Mouse (Mus musculus) liver, embryonic 14.5 days (tissue): Measurements from ENCODE around the gene Mrgprb2.

Experiments used
- CTCF ChIP-seq: IDR thresholded peaks from 2 replicates; pipeline ENCODE4 v1.5.1; 2016; ENCODE audit warnings: antibody characterized with exemption, low read depth, control low read depth
- EP300 ChIP-seq: IDR thresholded peaks from 2 replicates; pipeline ENCODE4 v1.6.1; 2016; ENCODE audit warnings: antibody characterized with exemption, low read depth

- TF ChIP-seq CTCF, result no peak
- no peak for TF ChIP-seq EP300
Observed at GRCm38 (mm10) chr7:48557986-48558385, at the start of gene Mrgprb2.
